Mouse (Mus musculus) thymus, adult 2 months (tissue): ENCODE measurements at regions not wholly inside any gene's neighbourhood (a gene's known extent, or its start where the extent isn't known, plus 50 kb on each side); places are given as distances from the start of the nearest gene placed in this dataset.

Source experiments
- CTCF ChIP-seq: fragments of 200-500 bp; IDR thresholded peaks from 2 replicates; pipeline ENCODE4 v1.5.1; 2012; ENCODE audit warnings: mild to moderate bottlenecking, control low read depth, low read length, moderate library complexity, borderline replicate concordance; ENCODE audit not compliant: control insufficient read depth, poor library complexity, insufficient read depth; ENCODE audit errors: extremely low read depth
- POLR2A ChIP-seq: fragments of 200-500 bp; IDR thresholded peaks from 2 replicates; pipeline ENCODE4 v1.6.1; 2012; ENCODE audit warnings: mild to moderate bottlenecking, low read length, control low read depth, moderate library complexity; ENCODE audit not compliant: control insufficient read depth, poor library complexity, insufficient read depth; ENCODE audit errors: extremely low read depth

DNA sequence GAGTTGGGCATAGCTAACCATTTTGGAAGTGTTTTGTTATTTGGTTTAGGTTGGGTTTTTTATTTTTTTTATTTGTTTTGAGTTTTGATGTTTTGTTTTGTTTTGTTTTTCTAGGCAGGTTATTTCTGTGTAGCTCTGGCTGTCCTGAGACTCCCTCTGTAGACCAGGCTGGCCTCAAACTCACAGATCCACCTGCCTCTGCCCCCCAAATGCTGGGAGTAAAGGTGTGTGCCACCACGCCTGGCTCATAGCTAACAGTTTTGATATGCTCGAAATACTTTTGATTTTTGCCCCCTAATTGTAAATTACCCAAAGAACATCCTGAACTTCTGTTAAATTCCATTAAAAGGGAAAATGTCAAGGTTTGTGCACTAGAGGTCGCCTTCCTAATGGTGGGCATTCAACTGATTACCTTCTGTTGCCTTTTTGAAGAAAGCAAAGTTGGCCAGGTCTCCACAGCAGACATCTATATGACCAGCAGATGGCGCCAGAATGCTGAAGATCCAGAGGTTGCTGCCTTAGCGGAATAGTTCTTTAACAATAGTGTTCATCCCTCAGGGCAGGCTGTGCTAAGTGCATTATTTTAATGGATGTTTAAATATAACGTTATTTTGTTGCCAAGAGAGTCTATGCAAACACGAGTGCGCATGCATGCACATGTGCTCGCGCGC lies 121.2 kb upstream of the Cnksr3 start:
- TF ChIP-seq CTCF: no peak
- TF ChIP-seq POLR2A: no peak
